20 mouse cellular contexts compared by ENCODE assay signal in the genomic region with DNA sequence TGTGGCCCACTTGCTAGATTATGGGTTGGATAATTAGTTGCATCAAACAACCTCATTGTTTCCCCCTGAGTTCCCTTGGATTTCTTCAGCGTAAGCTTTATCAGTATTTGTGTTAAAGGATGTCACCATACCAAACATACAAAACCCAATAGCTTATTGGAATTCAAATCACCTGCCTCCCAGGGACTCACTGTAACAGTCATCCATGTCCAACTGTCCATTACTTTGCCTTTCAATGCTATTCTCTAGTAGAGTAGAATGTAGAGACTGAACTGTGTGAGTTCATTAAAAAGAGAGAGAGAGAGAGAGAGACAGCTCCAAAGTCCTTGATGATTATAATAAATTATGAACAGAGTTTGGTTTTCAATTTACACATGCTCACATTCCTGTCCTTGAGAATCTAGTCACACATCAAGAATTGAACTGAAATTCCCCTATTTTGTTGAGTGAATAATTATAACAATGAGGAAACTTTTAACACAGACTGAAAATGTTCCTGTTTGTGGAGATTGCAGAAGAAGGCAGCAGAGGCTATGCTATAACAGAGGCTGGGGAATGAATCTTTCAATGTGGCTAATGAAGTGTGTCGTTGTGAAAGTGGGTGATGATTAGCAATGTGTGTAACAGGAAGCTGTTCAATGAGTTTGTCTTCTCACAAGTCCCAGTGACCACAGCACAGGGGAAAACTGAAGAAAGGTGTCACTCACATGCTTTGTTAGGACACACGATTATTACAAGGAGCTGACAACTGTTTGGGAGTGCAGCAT.
DNase-seq lines count a peak whose midpoint lies in the region; ATAC-seq and TF ChIP-seq lines count a peak whose summit lies in the region.
"Had no signal": no experiment of that assay in that cellular context is flagged by ENCODE, and none has a peak within 500 bp of the region (broad histone marks: within the 10 kb centered on the region; RNA-seq: fewer than 3 reads in every experiment).

No protein-coding gene starts in this region.

- DNase-seq in forebrain, postnatal 0 days, result no peak
- DNase-seq in brain, embryonic 14.5 days (ENCODE audit: low read depth), result peak; percentile 31
- DNase-seq in retina, postnatal 1 day, result peak; percentile 69
- no peak for DNase-seq in cerebellum, postnatal 14 days
- DNase-seq: adrenal gland, adult 8-10 months; adrenal gland, postnatal 14 days; adrenal gland, postnatal 36 days; cerebellum, adult 11 months; cerebellum, adult 18-20 months; cerebellum, adult 8-10 months; cerebellum, adult 9-11 months; cerebellum, postnatal 25 days had no signal

- H3K9me3 ChIP-seq in forebrain, embryonic 12.5 days, result no peaks in the 10 kb centered on the region
- H3K9me3 ChIP-seq in forebrain, embryonic 16.5 days (ENCODE audit: control insufficient read depth, low read length), result no peaks in the 10 kb centered on the region
- no peaks in the 10 kb centered on the region for H3K9me3 ChIP-seq in forebrain, embryonic 15.5 days
- H3K9me3 ChIP-seq in forebrain, postnatal 0 days (ENCODE audit: low read length), result no peaks in the 10 kb centered on the region
- no peaks in the 10 kb centered on the region for H3K9me3 ChIP-seq in midbrain, embryonic 15.5 days
- H3K9me3 ChIP-seq: embryonic facial prominence, embryonic 10.5 days; embryonic facial prominence, embryonic 12.5 days had no signal

- peak; percentile 53; the same call in 1 of the 2 replicates for ATAC-seq in forebrain, embryonic 12.5 days (ENCODE audit: low FRiP score)
- ATAC-seq in forebrain, embryonic 16.5 days, result no peak
- ATAC-seq in forebrain, embryonic 15.5 days (replicated peaks), result peak; percentile 38; the same call in 1 of the 2 replicates
- ATAC-seq in forebrain, postnatal 0 days, result no peak
- no peak for ATAC-seq in midbrain, embryonic 15.5 days (replicated peaks)
- ATAC-seq: activated CD4-positive, CD25-positive, alpha-beta regulatory T cell, adult 4 months; Patski had no signal

- no peak overlapping the region for H3K4me2 ChIP-seq in forebrain, embryonic 12.5 days
- H3K4me2 ChIP-seq in forebrain, embryonic 16.5 days (ENCODE audit: low read length), result no peak overlapping the region
- H3K4me2 ChIP-seq in forebrain, embryonic 15.5 days (replicated peaks), result no peak overlapping the region
- no peak overlapping the region for H3K4me2 ChIP-seq in forebrain, postnatal 0 days (ENCODE audit: low read depth)
- H3K4me2 ChIP-seq in midbrain, embryonic 15.5 days, result no peak overlapping the region
- H3K4me2 ChIP-seq: embryonic facial prominence, embryonic 12.5 days had no signal

- no peaks in the 10 kb centered on the region for H3K27me3 ChIP-seq in forebrain, embryonic 12.5 days
- H3K27me3 ChIP-seq in forebrain, embryonic 16.5 days (replicated peaks; ENCODE audit: control insufficient read depth, insufficient read depth, low read length), result no peaks in the 10 kb centered on the region
- H3K27me3 ChIP-seq in forebrain, embryonic 15.5 days, result no peaks in the 10 kb centered on the region
- no peaks in the 10 kb centered on the region for H3K27me3 ChIP-seq in forebrain, postnatal 0 days (ENCODE audit: insufficient read depth, low read length)
- no peaks in the 10 kb centered on the region for H3K27me3 ChIP-seq in midbrain, embryonic 15.5 days (replicated peaks)
- H3K27me3 ChIP-seq: embryonic facial prominence, embryonic 12.5 days; Patski had no signal

- H3K27ac ChIP-seq in forebrain, embryonic 12.5 days, result no peak overlapping the region
- H3K27ac ChIP-seq in forebrain, embryonic 16.5 days (ENCODE audit: low read length), result no peak overlapping the region
- no peak overlapping the region for H3K27ac ChIP-seq in forebrain, embryonic 15.5 days (replicated peaks)
- H3K27ac ChIP-seq in forebrain, postnatal 0 days (ENCODE audit: low read depth, low read length), result no peak overlapping the region
- H3K27ac ChIP-seq in midbrain, embryonic 15.5 days, result no peak overlapping the region
- H3K27ac ChIP-seq: embryonic facial prominence, embryonic 10.5 days; embryonic facial prominence, embryonic 12.5 days had no signal

- TF ChIP-seq POLR2A in brain, embryonic 14.5 days (IDR thresholded peaks at IDR 0.05; ENCODE audit: borderline replicate concordance, extremely low read depth, insufficient read depth, insufficient read length, poor library complexity, severe bottlenecking), result no peak

- 30% methylated on average over 3 of the region's 3 CpGs for WGBS in forebrain, embryonic 12.5 days
- WGBS in forebrain, embryonic 16.5 days, result 6% methylated on average over 3 of the region's 3 CpGs
- 15% methylated on average over 3 of the region's 3 CpGs for WGBS in forebrain, embryonic 15.5 days
- WGBS in forebrain, postnatal 0 days, result 20% methylated on average over 3 of the region's 3 CpGs
- 53% methylated on average over 3 of the region's 3 CpGs for WGBS in midbrain, embryonic 15.5 days

- TF ChIP-seq CTCF in forebrain, postnatal 0 days (IDR thresholded peaks at IDR 0.05; ENCODE audit: low read depth), result no peak
- TF ChIP-seq CTCF in brain, embryonic 14.5 days (IDR thresholded peaks at IDR 0.05; ENCODE audit: borderline replicate concordance, extremely low read depth, insufficient read depth, insufficient read length), result no peak

- H3K36me3 ChIP-seq in forebrain, embryonic 12.5 days (replicated peaks), result no peaks in the 10 kb centered on the region
- H3K36me3 ChIP-seq in forebrain, embryonic 16.5 days (ENCODE audit: control insufficient read depth, insufficient read depth), result no peaks in the 10 kb centered on the region
- H3K36me3 ChIP-seq in forebrain, embryonic 15.5 days, result no peaks in the 10 kb centered on the region
- no peaks in the 10 kb centered on the region for H3K36me3 ChIP-seq in forebrain, postnatal 0 days (ENCODE audit: insufficient read depth)
- H3K36me3 ChIP-seq in midbrain, embryonic 15.5 days (replicated peaks), result no peaks in the 10 kb centered on the region
- H3K36me3 ChIP-seq: embryonic facial prominence, embryonic 10.5 days; embryonic facial prominence, embryonic 12.5 days had no signal

- no peak overlapping the region for H3K9ac ChIP-seq in forebrain, embryonic 12.5 days
- H3K9ac ChIP-seq in forebrain, embryonic 16.5 days (replicated peaks; ENCODE audit: low read depth, low read length), result no peak overlapping the region
- H3K9ac ChIP-seq in forebrain, embryonic 15.5 days (replicated peaks), result no peak overlapping the region
- no peak overlapping the region for H3K9ac ChIP-seq in forebrain, postnatal 0 days
- H3K9ac ChIP-seq in midbrain, embryonic 15.5 days, result no peak overlapping the region
- H3K9ac ChIP-seq: embryonic facial prominence, embryonic 12.5 days had no signal

- peaks cover 3% of the 10 kb centered on the region; the same call in 1 of the 2 replicates for H3K4me1 ChIP-seq in forebrain, embryonic 12.5 days
- H3K4me1 ChIP-seq in forebrain, embryonic 16.5 days (replicated peaks; ENCODE audit: control insufficient read depth, insufficient read depth, low read length), result no peaks in the 10 kb centered on the region
- H3K4me1 ChIP-seq in forebrain, embryonic 15.5 days, result no peaks in the 10 kb centered on the region
- H3K4me1 ChIP-seq in forebrain, postnatal 0 days (ENCODE audit: insufficient read depth), result no peaks in the 10 kb centered on the region
- H3K4me1 ChIP-seq in midbrain, embryonic 15.5 days, result no peaks in the 10 kb centered on the region
- H3K4me1 ChIP-seq: embryonic facial prominence, embryonic 10.5 days; embryonic facial prominence, embryonic 12.5 days had no signal

- no peak overlapping the region for H3K4me3 ChIP-seq in forebrain, embryonic 12.5 days (replicated peaks)
- H3K4me3 ChIP-seq in forebrain, embryonic 16.5 days (replicated peaks; ENCODE audit: low read length), result no peak overlapping the region
- no peak overlapping the region for H3K4me3 ChIP-seq in forebrain, embryonic 15.5 days
- H3K4me3 ChIP-seq in forebrain, postnatal 0 days (ENCODE audit: low read depth, low read length), result no peak overlapping the region
- no peak overlapping the region for H3K4me3 ChIP-seq in midbrain, embryonic 15.5 days
- H3K4me3 ChIP-seq: embryonic facial prominence, embryonic 10.5 days; embryonic facial prominence, embryonic 12.5 days had no signal

Comparison
In these comparisons a context has a peak if more than half of its experiments do, and no peak if none do; other contexts are left out.
1. ATAC-seq: peak in forebrain, embryonic 12.5 days (single experiment) and forebrain, embryonic 15.5 days (single experiment); none in forebrain, embryonic 16.5 days (single experiment), forebrain, postnatal 0 days (single experiment) and midbrain, embryonic 15.5 days (single experiment).
2. DNase-seq: peak in brain, embryonic 14.5 days (single experiment) and retina, postnatal 1 day (single experiment); none in forebrain, postnatal 0 days (single experiment) and cerebellum, postnatal 14 days (0 of 2).